Mouse (Mus musculus) heart, embryonic 10.5 days (tissue): ENCODE measurements at regions not wholly inside any gene's neighbourhood (a gene's known extent, or its start where the extent isn't known, plus 50 kb on each side); places are given as distances from the start of the nearest gene placed in this dataset.

Experiments used
- DNase-seq: peaks from one replicate; pipeline ENCODE4 v3.0.0-alpha.2; 2017; ENCODE audit warnings: low spot score
- H3K27ac ChIP-seq: fragments of 300-500 bp; sonication (generic); 2 replicates; pipeline ENCODE4 v1.5.1; 2016; ENCODE audit warnings: mild to moderate bottlenecking
- H3K27me3 ChIP-seq: fragments of 300-500 bp; sonication (generic); 2 replicates; pipeline ENCODE4 v1.6.1; 2016; ENCODE audit warnings: mild to moderate bottlenecking; ENCODE audit not compliant: poor library complexity, insufficient read depth, severe bottlenecking
- H3K36me3 ChIP-seq: fragments of 300-500 bp; sonication (generic); 2 replicates; pipeline ENCODE4 v1.6.1; 2016; ENCODE audit warnings: mild to moderate bottlenecking, moderate library complexity
- H3K4me1 ChIP-seq: fragments of 300-500 bp; sonication (generic); 2 replicates; pipeline ENCODE4 v1.6.1; 2016; ENCODE audit warnings: mild to moderate bottlenecking
- H3K4me3 ChIP-seq: fragments of 300-500 bp; sonication (generic); 2 replicates; pipeline ENCODE4 v1.5.1; 2016; ENCODE audit warnings: mild to moderate bottlenecking, moderate library complexity
- H3K9me3 ChIP-seq: fragments of 300-500 bp; sonication (generic); 2 replicates; pipeline ENCODE4 v1.6.1; 2016; ENCODE audit warnings: mild to moderate bottlenecking, moderate library complexity
- WGBS: fragments of 180-500 bp; shearing (Covaris S2); methylation state at CpG from one replicate; pipeline ENCODE4 v1.1.7; 2016; 5-methylcytosine and 5-hydroxymethylcytosine counted together

DNA sequence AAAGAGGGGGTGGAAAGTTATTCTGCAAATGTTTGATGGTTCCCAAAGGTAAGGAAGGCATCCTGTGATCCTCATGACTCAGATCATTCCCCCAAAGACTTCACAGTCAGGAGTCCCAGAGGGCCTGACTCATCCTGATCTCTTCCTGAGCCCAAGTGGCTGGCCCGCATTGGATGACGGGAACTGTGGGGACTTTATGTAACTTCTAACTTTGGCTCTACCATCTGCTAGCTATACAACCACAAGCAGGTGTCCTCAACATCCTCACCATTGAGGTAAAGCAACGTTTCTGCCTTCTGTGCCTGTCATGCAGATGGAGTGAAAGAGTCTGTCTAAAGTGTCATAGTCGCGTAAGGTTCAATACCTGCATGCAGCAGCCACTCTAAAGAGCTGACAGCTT lies 501.6 kb upstream of the Gm10131 start:
- no peak for DNase-seq
- H3K27me3 ChIP-seq, result no peaks in the 10 kb centered on the region
- no peaks in the 10 kb centered on the region for H3K36me3 ChIP-seq
- 78% methylated on average over 5 of the region's 5 CpGs for WGBS
- H3K27ac ChIP-seq, result no peak overlapping the region
- H3K4me3 ChIP-seq, result no peak overlapping the region
- H3K9me3 ChIP-seq, result no peaks in the 10 kb centered on the region
- no peaks in the 10 kb centered on the region for H3K4me1 ChIP-seq

DNA sequence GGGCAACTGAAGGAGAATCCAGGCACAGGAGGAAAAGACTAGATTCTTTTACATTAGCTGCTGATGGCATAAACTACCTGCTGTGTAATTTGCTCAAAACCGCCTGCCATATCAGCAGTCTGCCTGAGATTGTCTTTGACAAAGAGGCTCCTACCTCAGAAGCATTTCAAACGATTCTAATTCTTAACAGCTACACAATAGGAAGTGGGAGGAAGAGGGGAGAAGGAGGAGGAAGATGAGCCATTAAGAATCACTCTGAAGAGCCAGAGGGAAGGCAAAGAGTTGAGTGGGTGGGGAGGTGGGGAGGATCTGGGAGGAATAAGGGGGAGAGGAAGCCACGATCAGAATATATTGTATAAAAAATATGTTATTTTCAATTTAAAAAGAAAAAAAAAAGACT lies 500.9 kb upstream of the Gm10131 start:
- no peaks in the 10 kb centered on the region for H3K27me3 ChIP-seq
- DNase-seq, result no peak
- H3K27ac ChIP-seq, result no peak overlapping the region
- no peaks in the 10 kb centered on the region for H3K9me3 ChIP-seq
- H3K4me1 ChIP-seq, result no peaks in the 10 kb centered on the region
- no peaks in the 10 kb centered on the region for H3K36me3 ChIP-seq
- no peak overlapping the region for H3K4me3 ChIP-seq
- WGBS, result 74% methylated on average over 3 of the region's 3 CpGs

DNA sequence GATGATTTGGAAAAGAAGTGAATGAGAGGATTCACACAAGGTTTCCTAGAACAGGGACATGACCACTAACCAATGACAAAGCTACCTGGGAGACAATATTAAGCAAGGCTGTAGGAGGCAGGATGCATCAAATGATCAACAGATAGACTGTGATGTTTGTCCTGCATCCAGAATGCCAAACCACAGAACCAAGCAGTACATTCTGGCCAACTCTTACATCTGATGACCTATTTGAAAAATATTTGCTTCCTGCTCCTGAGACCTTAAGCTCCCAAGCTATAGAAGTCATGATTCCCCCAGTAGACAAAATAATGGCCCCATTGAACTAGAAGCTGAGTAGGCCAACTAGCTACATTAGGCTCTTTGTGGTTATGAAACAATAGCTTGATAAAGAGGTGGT lies 498.6 kb upstream of the Gm10131 start:
- no peak overlapping the region for H3K4me3 ChIP-seq
- H3K36me3 ChIP-seq, result no peaks in the 10 kb centered on the region

DNA sequence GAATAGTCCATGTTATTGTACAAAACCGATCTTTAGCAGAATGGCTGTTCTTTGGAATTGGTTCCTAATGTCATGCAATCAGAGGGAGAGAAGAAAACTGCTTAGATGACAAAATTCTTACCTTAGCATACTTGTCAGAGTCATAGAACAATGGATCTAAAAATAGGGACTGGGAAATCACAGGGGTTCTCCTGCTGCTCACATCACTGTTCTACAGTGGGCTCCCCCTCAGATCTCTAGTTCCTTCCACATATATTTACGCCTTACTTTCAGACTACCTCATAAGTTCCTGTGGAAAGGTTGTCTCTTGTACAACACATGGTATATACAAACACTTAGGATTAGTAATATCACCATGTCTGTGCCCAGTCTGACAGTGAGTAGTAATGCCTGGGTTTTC lies 495.9 kb upstream of the Gm10131 start:
- no peak overlapping the region for H3K4me3 ChIP-seq
- no peaks in the 10 kb centered on the region for H3K4me1 ChIP-seq
- no peaks in the 10 kb centered on the region for H3K27me3 ChIP-seq
- 85% methylated on average over 2 of the region's 2 CpGs for WGBS
- no peaks in the 10 kb centered on the region for H3K36me3 ChIP-seq
- DNase-seq, result no peak
- H3K27ac ChIP-seq, result no peak overlapping the region
- H3K9me3 ChIP-seq, result no peaks in the 10 kb centered on the region

More for the DNA sequence above, 498.6 kb upstream of the Gm10131 start:
- Histone ChIP-seq H3K27ac (no peak overlapping the region), H3K4me1 (no peaks in the 10 kb centered on the region), H3K9me3 (no peaks in the 10 kb centered on the region), H3K27me3 (no peaks in the 10 kb centered on the region)
- no peak for DNase-seq

DNA sequence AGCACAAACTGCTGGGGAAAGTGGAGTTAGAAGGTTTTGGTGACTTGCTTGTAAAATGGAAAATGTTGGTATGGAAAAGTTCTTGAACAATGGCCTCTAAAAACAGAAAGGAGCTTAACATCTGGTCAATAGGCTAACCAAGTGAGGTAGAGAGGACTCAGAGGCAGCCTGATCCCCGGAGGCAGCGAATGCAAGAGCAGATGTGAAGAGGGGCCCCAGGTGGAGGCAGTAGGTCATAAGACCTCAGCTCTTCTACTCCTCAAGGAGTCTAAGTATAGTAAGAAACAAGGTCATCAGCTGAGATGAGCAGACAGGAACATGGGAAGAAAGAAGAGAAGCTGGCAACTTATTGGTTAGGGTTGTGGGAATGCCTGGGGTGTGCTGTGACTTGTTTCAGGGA lies 493.5 kb upstream of the Gm10131 start:
- no peaks in the 10 kb centered on the region for H3K4me1 ChIP-seq
- 81% methylated on average over 2 of the region's 2 CpGs for WGBS
- no peak for DNase-seq
- no peaks in the 10 kb centered on the region for H3K9me3 ChIP-seq
- no peaks in the 10 kb centered on the region for H3K36me3 ChIP-seq
- no peaks in the 10 kb centered on the region for H3K27me3 ChIP-seq
- H3K4me3 ChIP-seq, result no peak overlapping the region
- H3K27ac ChIP-seq, result no peak overlapping the region

DNA sequence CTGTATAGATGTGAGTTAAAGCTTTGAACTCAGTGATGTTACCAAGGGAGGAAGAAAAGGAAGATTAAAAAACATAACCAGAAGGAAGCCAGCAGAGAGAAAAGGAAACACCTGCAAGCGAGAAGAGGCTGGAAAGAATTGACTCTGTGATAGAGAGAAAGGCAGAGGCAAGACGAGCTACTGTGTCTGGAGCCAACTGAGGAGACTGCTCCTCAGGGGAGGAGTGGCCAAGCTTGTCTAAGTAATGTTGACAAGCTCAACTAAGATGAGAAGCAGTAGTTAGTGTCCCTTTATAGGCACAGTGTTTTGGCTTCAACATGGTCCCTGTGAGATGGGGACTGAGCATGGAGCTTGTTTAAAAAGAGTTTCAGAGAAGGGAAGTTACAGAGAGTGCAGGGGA lies 493.0 kb upstream of the Gm10131 start:
- H3K4me1 ChIP-seq, result no peaks in the 10 kb centered on the region
- H3K4me3 ChIP-seq, result no peak overlapping the region
- no peaks in the 10 kb centered on the region for H3K36me3 ChIP-seq
- no peaks in the 10 kb centered on the region for H3K9me3 ChIP-seq
- no peak for DNase-seq
- 59% methylated on average over 2 of the region's 2 CpGs for WGBS
- H3K27ac ChIP-seq, result no peak overlapping the region
- H3K27me3 ChIP-seq, result no peaks in the 10 kb centered on the region

DNA sequence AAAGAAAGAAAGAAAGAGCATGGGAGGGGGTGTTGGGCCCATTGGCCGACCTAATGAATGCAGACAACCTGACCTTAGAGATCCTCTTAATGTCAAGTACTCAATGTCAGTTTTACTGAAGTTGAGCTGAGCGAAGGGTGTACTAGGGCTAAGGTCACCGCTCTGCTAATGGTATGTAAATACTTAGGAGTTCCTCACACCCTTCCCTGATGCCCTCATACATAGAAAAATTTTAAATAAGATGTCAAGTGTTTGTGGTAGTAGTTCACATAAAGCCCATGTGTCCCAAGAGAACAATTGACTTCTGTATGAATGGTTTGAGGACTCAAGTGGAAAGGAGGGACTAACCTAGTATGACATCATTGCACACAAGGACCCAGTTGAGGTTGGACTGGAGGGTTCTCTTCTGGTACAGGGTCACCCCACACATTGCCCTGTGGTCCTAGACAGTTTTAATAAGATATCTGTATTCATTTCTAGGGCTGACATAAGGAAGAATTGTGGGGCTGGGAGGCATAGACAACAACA lies 490.0 kb upstream of the Gm10131 start:
- no peak overlapping the region for H3K27ac ChIP-seq
- DNase-seq, result no peak
- H3K9me3 ChIP-seq, result no peaks in the 10 kb centered on the region
- no peaks in the 10 kb centered on the region for H3K27me3 ChIP-seq
- no peaks in the 10 kb centered on the region for H3K36me3 ChIP-seq
- 85% methylated on average over 3 of the region's 3 CpGs for WGBS
- H3K4me3 ChIP-seq, result no peak overlapping the region
- H3K4me1 ChIP-seq, result no peaks in the 10 kb centered on the region

DNA sequence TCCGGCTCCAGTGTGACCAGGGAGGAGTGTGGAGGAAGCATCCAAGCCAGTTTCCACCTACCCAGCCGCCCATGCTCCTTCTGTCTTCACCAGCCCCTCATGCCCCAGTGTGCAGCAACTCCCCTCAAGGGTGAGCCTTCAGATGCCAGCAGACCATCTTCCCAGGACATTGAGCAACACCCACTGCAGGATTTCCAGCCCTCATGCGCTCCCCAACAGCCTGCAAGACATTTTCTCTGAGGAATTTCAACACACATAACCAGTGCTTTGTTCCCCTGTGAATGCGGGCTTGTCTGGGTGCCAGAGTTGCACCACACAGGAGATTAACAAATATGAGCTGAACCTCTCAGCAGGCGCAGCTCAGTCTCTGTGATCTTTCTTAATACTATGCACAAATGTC lies 489.3 kb upstream of the Gm10131 start:
- no peaks in the 10 kb centered on the region for H3K36me3 ChIP-seq
- H3K4me3 ChIP-seq, result no peak overlapping the region
- no peaks in the 10 kb centered on the region for H3K27me3 ChIP-seq
- no peaks in the 10 kb centered on the region for H3K4me1 ChIP-seq
- peak; percentile 78 for DNase-seq
- no peak overlapping the region for H3K27ac ChIP-seq
- H3K9me3 ChIP-seq, result no peaks in the 10 kb centered on the region
- 72% methylated on average over 5 of the region's 5 CpGs for WGBS

DNA sequence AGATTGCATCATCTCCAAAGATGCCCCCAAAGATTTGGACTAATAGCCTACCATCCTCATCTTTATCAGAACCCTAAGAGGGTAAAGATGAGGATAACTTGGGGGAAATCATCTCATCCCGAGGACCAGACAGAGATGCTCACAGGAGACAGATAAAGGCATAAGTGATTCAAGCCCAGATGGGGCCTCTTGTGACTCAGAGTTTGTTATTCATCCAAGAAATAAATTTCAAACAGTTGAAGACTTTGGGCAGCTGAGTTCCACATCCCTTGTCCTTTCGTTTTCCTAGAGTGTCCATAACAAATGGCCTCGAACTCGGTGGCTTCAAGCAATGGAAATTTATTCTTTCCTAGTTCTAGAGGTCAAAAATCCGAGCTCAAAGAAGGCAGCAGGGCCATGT lies 485.1 kb upstream of the Gm10131 start:
- no peaks in the 10 kb centered on the region for H3K27me3 ChIP-seq
- 74% methylated on average over 5 of the region's 5 CpGs for WGBS

DNA sequence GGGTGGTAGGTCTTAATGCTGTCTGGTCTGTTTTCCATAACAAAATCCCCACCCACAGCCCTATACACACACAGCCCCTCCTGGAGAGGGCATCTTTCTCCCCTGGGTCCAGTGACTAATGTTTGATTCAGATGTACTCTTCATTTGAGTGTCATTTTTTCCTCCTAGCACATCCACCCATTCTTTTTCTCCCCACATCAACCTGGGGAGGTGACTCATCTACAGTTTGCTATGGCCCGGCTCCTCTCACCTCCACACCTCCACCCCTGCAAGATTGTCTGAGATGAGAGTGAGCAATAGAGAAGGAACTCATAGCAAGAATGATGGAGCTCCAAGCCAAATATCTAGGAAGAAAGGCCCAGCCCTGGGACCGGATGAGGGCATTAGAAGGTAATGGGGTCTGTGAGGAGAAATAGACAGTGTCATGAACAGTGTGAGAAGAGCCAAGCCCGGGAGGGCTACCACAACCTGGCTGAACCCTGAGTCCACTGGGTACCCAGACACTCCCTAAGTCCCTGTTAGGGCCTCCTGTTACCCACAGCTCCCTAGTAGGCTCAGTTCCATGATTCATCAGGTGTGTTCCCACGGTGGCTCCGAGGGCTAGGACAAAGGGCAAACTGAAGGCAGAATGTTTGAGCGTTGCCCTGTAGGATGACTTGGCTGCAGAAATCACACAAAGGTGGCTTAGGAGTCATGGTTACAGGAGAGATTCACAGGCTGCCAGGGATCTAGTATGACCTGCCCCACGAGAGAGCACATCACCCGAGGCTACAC lies 479.6 kb upstream of the Gm10131 start:
- Histone ChIP-seq H3K27me3 (no peaks in the 10 kb centered on the region), H3K9me3 (no peaks in the 10 kb centered on the region), H3K4me1 (no peaks in the 10 kb centered on the region), H3K36me3 (no peaks in the 10 kb centered on the region), H3K4me3 (no peak overlapping the region), H3K27ac (no peak overlapping the region)
- WGBS, result 84% methylated on average over 8 of the region's 8 CpGs
- DNase-seq, result no peak

More for the DNA sequence above, 485.1 kb upstream of the Gm10131 start:
- no peak for DNase-seq
- H3K4me3 ChIP-seq, result no peak overlapping the region
- H3K36me3 ChIP-seq, result no peaks in the 10 kb centered on the region
- H3K27ac ChIP-seq, result no peak overlapping the region
- H3K4me1 ChIP-seq, result no peaks in the 10 kb centered on the region
- H3K9me3 ChIP-seq, result no peaks in the 10 kb centered on the region

DNA sequence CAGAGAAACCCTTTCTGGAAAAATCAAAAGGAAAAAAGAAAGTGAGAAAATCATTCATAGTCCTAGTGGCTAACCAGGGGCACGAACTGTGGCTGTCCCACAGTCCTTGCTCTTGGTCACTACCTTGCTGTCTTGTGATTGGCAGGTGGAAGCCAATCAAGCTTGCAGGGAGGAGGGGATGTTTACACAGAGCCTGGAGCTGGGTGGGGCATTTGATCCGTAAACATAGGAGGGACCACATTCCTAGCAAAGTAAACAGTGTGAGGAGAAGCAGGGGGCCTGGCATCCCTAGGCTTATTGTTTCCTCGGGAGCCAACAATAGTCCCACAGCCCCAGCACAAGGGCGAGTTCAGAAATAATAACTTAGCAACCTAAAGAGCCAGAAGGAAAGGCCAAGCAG lies 466.5 kb upstream of the Gm10131 start:
- H3K4me1 ChIP-seq, result peaks cover 10% of the 10 kb centered on the region; the same call in 1 of the 2 replicates
- no peak for DNase-seq
- no peak overlapping the region for H3K27ac ChIP-seq
- no peaks in the 10 kb centered on the region for H3K27me3 ChIP-seq
- H3K36me3 ChIP-seq, result no peaks in the 10 kb centered on the region
- H3K9me3 ChIP-seq, result no peaks in the 10 kb centered on the region
- WGBS, result 22% methylated on average over 4 of the region's 4 CpGs
- no peak overlapping the region for H3K4me3 ChIP-seq

DNA sequence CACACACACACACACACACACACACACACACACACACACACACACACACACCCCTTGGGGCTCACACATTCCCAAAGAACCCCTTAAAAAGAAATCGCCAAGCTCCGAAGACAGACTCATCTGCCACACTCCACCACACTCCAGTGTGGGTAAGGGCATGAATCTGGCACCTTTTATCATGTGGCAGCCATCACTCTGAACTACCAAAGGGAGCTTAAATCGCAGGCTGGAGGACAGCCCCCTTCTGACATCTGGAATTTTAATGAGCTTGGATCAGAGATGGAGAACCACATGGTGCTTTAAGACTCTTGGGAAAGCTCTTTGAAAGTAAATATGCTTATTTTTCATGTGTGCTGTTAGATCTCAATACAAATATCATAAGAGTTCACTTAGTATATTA lies 462.5 kb upstream of the Gm10131 start:
- WGBS, result 76% methylated on average over 3 of the region's 3 CpGs
- H3K27ac ChIP-seq, result peak overlapping the region; percentile 39
- H3K4me3 ChIP-seq, result no peak overlapping the region
- DNase-seq, result no peak
- H3K36me3 ChIP-seq, result no peaks in the 10 kb centered on the region
- H3K27me3 ChIP-seq, result no peaks in the 10 kb centered on the region
- H3K9me3 ChIP-seq, result no peaks in the 10 kb centered on the region
- peaks cover 10% of the 10 kb centered on the region; the same call in 1 of the 2 replicates for H3K4me1 ChIP-seq

DNA sequence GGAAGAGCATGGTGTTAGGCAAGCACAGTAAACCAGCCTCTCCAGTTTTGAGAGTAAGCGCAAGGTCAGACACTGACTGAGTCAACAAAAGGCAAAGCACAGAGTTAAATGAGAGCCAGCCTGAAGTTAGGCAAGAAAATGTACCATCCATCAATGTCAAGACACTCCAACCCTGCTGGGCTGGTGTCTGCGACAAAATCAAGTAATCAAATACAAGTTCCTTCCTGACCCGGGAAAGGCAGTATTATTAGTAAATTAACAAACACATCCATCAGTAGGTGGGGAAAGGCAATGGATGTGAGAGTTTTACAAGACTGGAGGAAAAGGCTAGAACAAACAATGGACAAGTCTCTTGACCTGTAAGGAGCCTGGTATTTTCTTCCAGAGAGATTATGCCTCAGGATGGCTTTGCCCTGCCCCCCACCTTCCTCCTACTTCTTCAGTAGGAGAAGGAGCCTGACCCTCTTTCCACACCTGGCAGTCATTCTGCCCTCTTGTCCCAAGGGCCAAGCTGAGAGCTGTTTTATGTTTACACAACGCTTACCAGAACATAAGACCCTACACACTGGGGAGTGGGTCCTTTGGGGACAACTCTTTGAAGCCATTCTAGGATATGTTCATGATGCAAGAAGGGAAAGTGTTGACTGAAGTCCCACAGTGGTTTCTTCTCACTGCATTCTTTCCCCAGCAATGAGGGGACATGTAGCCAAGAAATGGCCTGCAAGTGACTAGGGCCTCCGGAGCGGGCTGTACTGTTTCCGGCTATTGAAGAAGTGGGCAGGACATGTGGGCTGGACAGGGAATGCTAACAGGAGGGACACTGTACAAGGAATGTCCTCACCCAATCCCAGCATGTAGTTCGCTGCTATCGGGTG lies 461.7 kb upstream of the Gm10131 start:
- Histone ChIP-seq H3K27ac (peak overlapping the region; percentile 39; the same call in 1 of the 2 replicates), H3K4me3 (no peak overlapping the region), H3K4me1 (peaks cover 10% of the 10 kb centered on the region; the same call in 1 of the 2 replicates), H3K9me3 (no peaks in the 10 kb centered on the region), H3K27me3 (no peaks in the 10 kb centered on the region), H3K36me3 (no peaks in the 10 kb centered on the region)
- WGBS, result 53% methylated on average over 9 of the region's 9 CpGs
- DNase-seq, result no peak
